Mouse (Mus musculus): ENCODE data around the gene Eif3j1. TPM values are rescaled to one million over a fixed set of nuclear protein-coding genes. Genes with fewer than 3 reads are reported as not detected.

Eif3j1 gene
- polyA plus RNA-seq, 1 experiment = 6.1 TPM

- Histone ChIP-seq H3K27me3 (ENCODE audit: control insufficient read depth, insufficient read depth, insufficient read length) (no peaks in the 10 kb centered on the region), H3K4me3 (no peak overlapping the region), H3K36me3 (ENCODE audit: control insufficient read depth, insufficient read depth) (peaks cover 42% of the 10 kb centered on the region), H3K4me2 (ENCODE audit: low read depth) (no peak overlapping the region), H3ac (ENCODE audit: control insufficient read depth, insufficient read length) (no peak overlapping the region), H3K79me2 (ENCODE audit: control insufficient read depth, insufficient read depth) (peaks cover 84% of the 10 kb centered on the region)
- TF ChIP-seq E2F4 (IDR thresholded peaks at IDR 0.05; ENCODE audit: insufficient read depth) = no peak
- TF ChIP-seq USF1 (IDR thresholded peaks at IDR 0.05; ENCODE audit: low read depth) = no peak
- no peak for TF ChIP-seq TCF12 (IDR thresholded peaks at IDR 0.05; ENCODE audit: insufficient read depth, poor library complexity, severe bottlenecking)
- TF ChIP-seq MYOD1 (IDR thresholded peaks at IDR 0.05; ENCODE audit: control insufficient read depth in 1 of 3, insufficient read length in 2 of 3, low read depth in 2 of 3) = no peak
- no peak for TF ChIP-seq TCF3 (IDR thresholded peaks at IDR 0.05; ENCODE audit: insufficient read length, low read depth)
- TF ChIP-seq CEBPB (IDR thresholded peaks at IDR 0.05; ENCODE audit: insufficient read depth, poor library complexity, severe bottlenecking) = no peak
- TF ChIP-seq MAX (IDR thresholded peaks at IDR 0.05; ENCODE audit: low read depth) = no peak
- TF ChIP-seq POLR2A (IDR thresholded peaks at IDR 0.05; ENCODE audit: insufficient read length, low read depth) = no peak
- no peak for TF ChIP-seq SRF (IDR thresholded peaks at IDR 0.05; ENCODE audit: control insufficient read depth, insufficient read length, low read depth)
- no peak for TF ChIP-seq POLR2AphosphoS2 (IDR thresholded peaks at IDR 0.05; ENCODE audit: insufficient read length, low read depth)
- TF ChIP-seq MYOG (IDR thresholded peaks at IDR 0.05; ENCODE audit: control insufficient read depth in 1 of 3, insufficient read depth in 1 of 3, insufficient read length in 2 of 3, low read depth in 2 of 3) = no peak
- no peak for TF ChIP-seq REST (IDR thresholded peaks at IDR 0.05; ENCODE audit: insufficient read depth, insufficient read length)
Observed at GRCm38 (mm10) chr2:122036064-122036463, 7.7 kb downstream of the Eif3j1 start.

- no peak overlapping the region for H3K4me3 ChIP-seq
- peaks cover 20% of the 10 kb centered on the region for H3K79me2 ChIP-seq (ENCODE audit: control insufficient read depth, insufficient read depth)
- no peaks in the 10 kb centered on the region for H3K27me3 ChIP-seq (ENCODE audit: control insufficient read depth, insufficient read depth, insufficient read length)
- no peak overlapping the region for H3K4me2 ChIP-seq (ENCODE audit: low read depth)
- TF ChIP-seq REST (IDR thresholded peaks at IDR 0.05; ENCODE audit: insufficient read depth, insufficient read length) = no peak
- TF ChIP-seq POLR2A (IDR thresholded peaks at IDR 0.05; ENCODE audit: insufficient read length, low read depth) = no peak
- TF ChIP-seq E2F4 (IDR thresholded peaks at IDR 0.05; ENCODE audit: insufficient read depth) = no peak
- TF ChIP-seq MAX (IDR thresholded peaks at IDR 0.05; ENCODE audit: low read depth) = no peak
- no peak for TF ChIP-seq POLR2AphosphoS2 (IDR thresholded peaks at IDR 0.05; ENCODE audit: insufficient read length, low read depth)
- TF ChIP-seq TCF12 (IDR thresholded peaks at IDR 0.05; ENCODE audit: insufficient read depth, poor library complexity, severe bottlenecking) = no peak
- TF ChIP-seq USF1 (IDR thresholded peaks at IDR 0.05; ENCODE audit: low read depth) = no peak
- TF ChIP-seq MYOD1 (IDR thresholded peaks at IDR 0.05; ENCODE audit: control insufficient read depth in 1 of 3, insufficient read length in 2 of 3, low read depth in 2 of 3) = no peak
- TF ChIP-seq MYOG (IDR thresholded peaks at IDR 0.05; ENCODE audit: control insufficient read depth in 1 of 3, insufficient read depth in 1 of 3, insufficient read length in 2 of 3, low read depth in 2 of 3) = no peak
- TF ChIP-seq TCF3 (IDR thresholded peaks at IDR 0.05; ENCODE audit: insufficient read length, low read depth) = no peak
- TF ChIP-seq CEBPB (IDR thresholded peaks at IDR 0.05; ENCODE audit: insufficient read depth, poor library complexity, severe bottlenecking) = no peak
- H3ac ChIP-seq (ENCODE audit: control insufficient read depth, insufficient read length) = no peak overlapping the region
- H3K36me3 ChIP-seq (ENCODE audit: control insufficient read depth, insufficient read depth) = peaks cover 43% of the 10 kb centered on the region
Observed at GRCm38 (mm10) chr2:122043926-122044325, 15.6 kb downstream of the Eif3j1 start.

GRCm38 (mm10) chr2:122059365-122060115, 31.2 kb downstream of the Eif3j1 start:
- Histone ChIP-seq H3K4me3 (no peak overlapping the region), H3K27me3 (ENCODE audit: control insufficient read depth, insufficient read depth, insufficient read length) (no peaks in the 10 kb centered on the region), H3K4me2 (ENCODE audit: low read depth) (no peak overlapping the region), H3ac (ENCODE audit: control insufficient read depth, insufficient read length) (no peak overlapping the region), H3K36me3 (ENCODE audit: control insufficient read depth, insufficient read depth) (peaks cover 32% of the 10 kb centered on the region), H3K79me2 (ENCODE audit: control insufficient read depth, insufficient read depth) (no peaks in the 10 kb centered on the region)
- peak; percentile 54 for TF ChIP-seq POLR2AphosphoS2 (IDR thresholded peaks at IDR 0.05; ENCODE audit: insufficient read length, low read depth)
- TF ChIP-seq USF1 (IDR thresholded peaks at IDR 0.05; ENCODE audit: low read depth) = no peak

- no peak for TF ChIP-seq REST (IDR thresholded peaks at IDR 0.05; ENCODE audit: insufficient read depth, insufficient read length)
- no peak for TF ChIP-seq TCF3 (IDR thresholded peaks at IDR 0.05; ENCODE audit: insufficient read length, low read depth)
- no peak for TF ChIP-seq E2F4 (IDR thresholded peaks at IDR 0.05; ENCODE audit: insufficient read depth)
- TF ChIP-seq CEBPB (IDR thresholded peaks at IDR 0.05; ENCODE audit: insufficient read depth, poor library complexity, severe bottlenecking) = no peak
- no peak for TF ChIP-seq TCF12 (IDR thresholded peaks at IDR 0.05; ENCODE audit: insufficient read depth, poor library complexity, severe bottlenecking)
- Histone ChIP-seq H3K4me3 (no peak overlapping the region), H3ac (ENCODE audit: control insufficient read depth, insufficient read length) (no peak overlapping the region), H3K27me3 (ENCODE audit: control insufficient read depth, insufficient read depth, insufficient read length) (no peaks in the 10 kb centered on the region), H3K4me2 (ENCODE audit: low read depth) (no peak overlapping the region), H3K36me3 (ENCODE audit: control insufficient read depth, insufficient read depth) (peaks cover 20% of the 10 kb centered on the region), H3K79me2 (ENCODE audit: control insufficient read depth, insufficient read depth) (no peaks in the 10 kb centered on the region)
Observed at GRCm38 (mm10) chr2:122065200-122065969, 37.0 kb downstream of the Eif3j1 start.

DNA sequence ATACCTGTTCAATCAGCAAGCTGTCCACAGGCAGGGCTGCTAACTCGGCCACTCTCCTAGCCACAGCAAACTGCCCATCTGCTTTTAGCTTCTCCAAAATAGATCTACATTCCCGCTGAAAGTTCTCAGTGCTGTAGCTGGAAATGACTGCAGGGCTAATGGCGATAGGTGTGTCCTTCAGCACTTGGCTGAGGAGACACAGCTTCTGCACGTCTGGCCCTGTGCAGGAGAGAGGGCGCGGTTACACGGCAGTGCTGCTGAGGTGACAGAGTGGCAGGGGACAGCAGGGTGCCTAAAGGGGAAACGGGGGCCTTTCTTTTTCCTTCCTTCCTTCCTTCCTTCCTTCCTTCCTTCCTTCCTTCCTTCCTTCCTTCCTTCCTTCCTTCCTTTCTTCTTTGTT, 37.9 kb downstream of the Eif3j1 start:
- no peak overlapping the region for H3K4me2 ChIP-seq (ENCODE audit: low read depth)
- no peaks in the 10 kb centered on the region for H3K27me3 ChIP-seq (ENCODE audit: control insufficient read depth, insufficient read depth, insufficient read length)
- no peak overlapping the region for H3K4me3 ChIP-seq
- H3ac ChIP-seq (ENCODE audit: control insufficient read depth, insufficient read length) = no peak overlapping the region
- peak; percentile 15 for TF ChIP-seq POLR2AphosphoS2 (IDR thresholded peaks at IDR 0.05; ENCODE audit: insufficient read length, low read depth)
- TF ChIP-seq TCF3 (IDR thresholded peaks at IDR 0.05; ENCODE audit: insufficient read length, low read depth) = no peak
- peaks cover 26% of the 10 kb centered on the region for H3K36me3 ChIP-seq (ENCODE audit: control insufficient read depth, insufficient read depth)
- no peaks in the 10 kb centered on the region for H3K79me2 ChIP-seq (ENCODE audit: control insufficient read depth, insufficient read depth)

Measured in myocyte (in vitro differentiated cells).